Mouse (Mus musculus): ENCODE results near the gene Rps25. TPM values are rescaled to one million over a fixed set of nuclear protein-coding genes. Genes with fewer than 3 reads are reported as not detected.
"Not testable (repeated sequence)": the region's sequence is repeated elsewhere in the genome, so short reads cannot be mapped to it uniquely, and the experiment has no call there.

Rps25 gene
- polyA plus RNA-seq (2012): 16.3 and 35.8 TPM in 2 replicates

GRCm38 (mm10) chr9:44406906-44407751 lies at the start of gene Rps25, which contains the start of gene Trappc4:
Rps25 (plus strand) TSS chr9:44407139.
Trappc4 (minus strand) TSS chr9:44407600.
- Histone ChIP-seq H3K4me1 (ENCODE audit: control insufficient read depth) (peaks cover 51% of the 10 kb centered on the region), H3K27me3 (ENCODE audit: control insufficient read depth) (no peaks in the 10 kb centered on the region), H3K9me3 (ENCODE audit: control insufficient read depth, low read length) (no peaks in the 10 kb centered on the region), H3K4me3 (replicated peaks) (peak within 1 kb of the TSS; percentile 66), H3K36me3 (ENCODE audit: control insufficient read depth) (peaks cover 73% of the 10 kb centered on the region)
- TF ChIP-seq TAL1 (IDR thresholded peaks at IDR 0.05; ENCODE audit: low read length) (no peak), GATA1 (IDR thresholded peaks at IDR 0.05; ENCODE audit: low read length) (no peak)

GRCm38 (mm10) chr9:44357207-44357606 lies 49.7 kb upstream of the Rps25 start:
- peaks cover 76% of the 10 kb centered on the region for H3K36me3 ChIP-seq (ENCODE audit: control insufficient read depth)
- no peak for TF ChIP-seq TAL1 (IDR thresholded peaks at IDR 0.05; ENCODE audit: low read length)
- no peak for TF ChIP-seq GATA1 (IDR thresholded peaks at IDR 0.05; ENCODE audit: low read length)
- no peaks in the 10 kb centered on the region for H3K27me3 ChIP-seq (ENCODE audit: control insufficient read depth)
- peaks cover 42% of the 10 kb centered on the region for H3K4me1 ChIP-seq (ENCODE audit: control insufficient read depth)
- H3K4me3 ChIP-seq (replicated peaks): peak overlapping the region; percentile 5
- H3K9me3 ChIP-seq (ENCODE audit: control insufficient read depth, low read length): no peaks in the 10 kb centered on the region

- Histone ChIP-seq H3K27me3 (ENCODE audit: control insufficient read depth) (no peaks in the 10 kb centered on the region), H3K4me1 (ENCODE audit: control insufficient read depth) (peaks cover 33% of the 10 kb centered on the region), H3K4me3 (replicated peaks) (peak within 1 kb of the TSS; percentile 82), H3K36me3 (ENCODE audit: control insufficient read depth) (peaks cover 35% of the 10 kb centered on the region), H3K9me3 (ENCODE audit: control insufficient read depth, low read length) (no peaks in the 10 kb centered on the region)
- TF ChIP-seq GATA1 (IDR thresholded peaks at IDR 0.05; ENCODE audit: low read length) (no peak), TAL1 (IDR thresholded peaks at IDR 0.05; ENCODE audit: low read length) (no peak)
Observed at GRCm38 (mm10) chr9:44361190-44361917, 45.6 kb upstream of the Rps25 start, which contains the start of gene Vps11. Vps11 (minus strand) TSS chr9:44361670.

- peak overlapping the region; percentile 82 for H3K4me3 ChIP-seq (replicated peaks)
- H3K9me3 ChIP-seq (ENCODE audit: control insufficient read depth, low read length): not testable (repeated sequence)
Observed at GRCm38 (mm10) chr9:44361931-44362330, 45.0 kb upstream of the Rps25 start.

GRCm38 (mm10) chr9:44364480-44364879 lies 42.5 kb upstream of the Rps25 start:
- Histone ChIP-seq H3K9me3 (ENCODE audit: control insufficient read depth, low read length) (no peaks in the 10 kb centered on the region), H3K36me3 (ENCODE audit: control insufficient read depth) (peaks cover 6% of the 10 kb centered on the region), H3K27me3 (ENCODE audit: control insufficient read depth) (no peaks in the 10 kb centered on the region), H3K4me1 (ENCODE audit: control insufficient read depth) (peaks cover 23% of the 10 kb centered on the region), H3K4me3 (replicated peaks) (no peak overlapping the region)
- no peak for TF ChIP-seq GATA1 (IDR thresholded peaks at IDR 0.05; ENCODE audit: low read length)
- TF ChIP-seq TAL1 (IDR thresholded peaks at IDR 0.05; ENCODE audit: low read length): no peak

More at GRCm38 (mm10) chr9:44361931-44362330, 45.0 kb upstream of the Rps25 start:
- H3K4me1 ChIP-seq (ENCODE audit: control insufficient read depth): peaks cover 32% of the 10 kb centered on the region
- H3K36me3 ChIP-seq (ENCODE audit: control insufficient read depth): peaks cover 29% of the 10 kb centered on the region
- not testable (repeated sequence) for H3K27me3 ChIP-seq (ENCODE audit: control insufficient read depth)

- Histone ChIP-seq H3K36me3 (ENCODE audit: control insufficient read depth) (no peaks in the 10 kb centered on the region), H3K9me3 (ENCODE audit: control insufficient read depth, low read length) (no peaks in the 10 kb centered on the region), H3K4me3 (replicated peaks) (no peak overlapping the region), H3K27me3 (ENCODE audit: control insufficient read depth) (no peaks in the 10 kb centered on the region), H3K4me1 (ENCODE audit: control insufficient read depth) (peaks cover 19% of the 10 kb centered on the region)
- TF ChIP-seq GATA1 (IDR thresholded peaks at IDR 0.05; ENCODE audit: low read length) (no peak), TAL1 (IDR thresholded peaks at IDR 0.05; ENCODE audit: low read length) (no peak)
Observed at GRCm38 (mm10) chr9:44373386-44373785, 33.6 kb upstream of the Rps25 start.

- peaks cover 41% of the 10 kb centered on the region for H3K4me1 ChIP-seq (ENCODE audit: control insufficient read depth)
- TF ChIP-seq GATA1 (IDR thresholded peaks at IDR 0.05; ENCODE audit: low read length) (no peak), TAL1 (IDR thresholded peaks at IDR 0.05; ENCODE audit: low read length) (no peak)
- no peaks in the 10 kb centered on the region for H3K9me3 ChIP-seq (ENCODE audit: control insufficient read depth, low read length)
- H3K27me3 ChIP-seq (ENCODE audit: control insufficient read depth): no peaks in the 10 kb centered on the region
- no peak overlapping the region for H3K4me3 ChIP-seq (replicated peaks)
- H3K36me3 ChIP-seq (ENCODE audit: control insufficient read depth): peaks cover 9% of the 10 kb centered on the region
Observed at GRCm38 (mm10) chr9:44376141-44376540, 30.8 kb upstream of the Rps25 start.

GRCm38 (mm10) chr9:44377335-44377734 lies 29.6 kb upstream of the Rps25 start:
- Histone ChIP-seq H3K4me1 (ENCODE audit: control insufficient read depth) (peaks cover 46% of the 10 kb centered on the region), H3K36me3 (ENCODE audit: control insufficient read depth) (peaks cover 21% of the 10 kb centered on the region)
- H3K4me3 ChIP-seq (replicated peaks); H3K9me3 ChIP-seq (ENCODE audit: control insufficient read depth, low read length); H3K27me3 ChIP-seq (ENCODE audit: control insufficient read depth): not testable (repeated sequence)

GRCm38 (mm10) chr9:44378153-44378730 lies 28.7 kb upstream of the Rps25 start:
- Histone ChIP-seq H3K4me1 (ENCODE audit: control insufficient read depth) (peaks cover 46% of the 10 kb centered on the region), H3K27me3 (ENCODE audit: control insufficient read depth) (no peaks in the 10 kb centered on the region), H3K4me3 (replicated peaks) (peak overlapping the region; percentile 79), H3K36me3 (ENCODE audit: control insufficient read depth) (peaks cover 30% of the 10 kb centered on the region), H3K9me3 (ENCODE audit: control insufficient read depth, low read length) (no peaks in the 10 kb centered on the region)
- no peak for TF ChIP-seq GATA1 (IDR thresholded peaks at IDR 0.05; ENCODE audit: low read length)
- no peak for TF ChIP-seq TAL1 (IDR thresholded peaks at IDR 0.05; ENCODE audit: low read length)

Data from erythroblast, embryonic 14.5 days (primary cell).